Mouse (Mus musculus): ENCODE results near the gene Nol10.
"Not testable (repeated sequence)": the region's sequence is repeated elsewhere in the genome, so short reads cannot be mapped to it uniquely, and the experiment has no call there.

Nol10 gene

DNA sequence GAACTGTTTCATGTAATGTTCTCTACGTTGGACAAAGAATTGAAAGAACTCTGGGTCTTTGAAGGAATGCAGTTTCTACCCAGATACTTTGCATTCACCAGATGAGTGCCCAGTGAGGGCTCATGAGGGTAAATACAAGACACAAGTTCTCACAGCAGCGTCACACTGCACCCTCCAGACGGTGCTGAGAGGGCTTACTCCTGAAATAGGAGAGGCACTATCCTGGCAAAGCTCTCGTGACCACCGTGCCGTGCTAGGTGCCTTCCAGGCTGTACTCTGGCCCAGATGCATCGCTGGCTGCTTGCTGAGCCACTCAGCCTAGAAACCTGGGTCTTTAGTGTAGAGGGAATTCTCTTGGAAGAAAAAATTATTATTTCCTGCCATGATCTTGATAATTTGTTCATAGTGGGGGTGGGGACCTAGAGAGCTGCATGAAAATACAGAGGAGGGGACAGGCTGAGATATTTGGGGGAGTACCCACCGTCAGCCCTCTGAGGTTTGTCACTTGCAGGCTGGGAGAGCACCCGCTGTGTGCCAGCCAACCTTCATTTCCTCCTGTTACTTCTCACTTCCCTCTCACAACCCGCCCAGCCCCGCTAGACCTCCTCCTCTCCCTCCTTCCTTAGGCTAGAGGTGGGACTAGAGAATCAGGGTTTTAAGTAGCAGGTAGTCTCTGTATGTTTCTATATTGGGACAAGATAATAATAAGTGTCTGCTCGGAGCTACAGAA, 63.7 kb downstream of the Nol10 start:
- DNase-seq = no peak

DNA sequence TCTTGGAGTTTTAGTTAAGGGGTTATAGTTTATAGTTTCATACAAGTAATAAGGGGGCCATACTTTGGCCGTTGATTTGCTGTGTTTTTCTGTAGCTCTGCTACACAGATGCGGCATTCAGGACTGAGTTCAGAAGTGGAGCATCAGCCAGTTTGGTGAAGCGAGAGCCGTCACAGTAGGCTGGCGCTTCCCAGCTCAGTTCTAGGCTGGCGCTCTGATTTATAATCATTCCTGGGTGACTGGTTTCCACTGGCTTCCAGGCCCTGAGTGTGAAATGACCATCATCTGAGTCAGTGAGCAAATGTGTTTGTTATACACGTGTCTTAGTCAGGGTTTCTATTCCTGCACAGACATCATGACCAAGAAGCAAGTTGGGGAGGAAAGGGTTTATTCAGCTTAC, 66.5 kb downstream of the Nol10 start:
- DNase-seq = no peak

DNA sequence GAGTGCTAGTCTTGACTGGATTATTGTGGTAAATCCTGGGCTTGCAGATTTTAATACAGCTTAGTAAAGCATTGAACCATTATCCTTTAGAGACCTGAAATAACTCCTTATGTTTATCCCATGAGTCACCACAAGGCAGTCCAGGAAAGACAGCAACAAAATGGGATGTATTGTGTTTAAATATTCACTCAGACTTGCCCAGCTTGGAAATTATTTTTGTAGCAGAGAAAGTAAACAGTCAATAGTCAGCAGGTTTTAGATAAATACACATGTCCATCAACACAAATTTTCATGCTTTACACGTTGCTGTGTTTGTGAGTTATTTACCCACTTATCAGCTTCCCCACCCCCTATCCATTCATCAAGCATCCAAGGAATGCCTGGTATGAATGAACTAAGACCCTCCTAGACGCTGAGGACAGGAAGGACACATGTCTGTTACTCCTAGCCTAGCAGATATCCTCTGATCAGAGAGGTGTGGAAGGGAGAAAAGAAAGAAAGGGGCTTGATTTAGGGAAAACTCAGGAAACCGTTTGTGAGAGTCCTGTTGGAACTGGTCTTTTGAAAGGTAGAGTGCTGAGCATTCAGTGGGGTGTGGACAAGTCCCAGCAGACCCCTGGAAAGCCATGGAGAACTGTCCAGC, 72.0 kb downstream of the Nol10 start:
- DNase-seq = no peak

DNA sequence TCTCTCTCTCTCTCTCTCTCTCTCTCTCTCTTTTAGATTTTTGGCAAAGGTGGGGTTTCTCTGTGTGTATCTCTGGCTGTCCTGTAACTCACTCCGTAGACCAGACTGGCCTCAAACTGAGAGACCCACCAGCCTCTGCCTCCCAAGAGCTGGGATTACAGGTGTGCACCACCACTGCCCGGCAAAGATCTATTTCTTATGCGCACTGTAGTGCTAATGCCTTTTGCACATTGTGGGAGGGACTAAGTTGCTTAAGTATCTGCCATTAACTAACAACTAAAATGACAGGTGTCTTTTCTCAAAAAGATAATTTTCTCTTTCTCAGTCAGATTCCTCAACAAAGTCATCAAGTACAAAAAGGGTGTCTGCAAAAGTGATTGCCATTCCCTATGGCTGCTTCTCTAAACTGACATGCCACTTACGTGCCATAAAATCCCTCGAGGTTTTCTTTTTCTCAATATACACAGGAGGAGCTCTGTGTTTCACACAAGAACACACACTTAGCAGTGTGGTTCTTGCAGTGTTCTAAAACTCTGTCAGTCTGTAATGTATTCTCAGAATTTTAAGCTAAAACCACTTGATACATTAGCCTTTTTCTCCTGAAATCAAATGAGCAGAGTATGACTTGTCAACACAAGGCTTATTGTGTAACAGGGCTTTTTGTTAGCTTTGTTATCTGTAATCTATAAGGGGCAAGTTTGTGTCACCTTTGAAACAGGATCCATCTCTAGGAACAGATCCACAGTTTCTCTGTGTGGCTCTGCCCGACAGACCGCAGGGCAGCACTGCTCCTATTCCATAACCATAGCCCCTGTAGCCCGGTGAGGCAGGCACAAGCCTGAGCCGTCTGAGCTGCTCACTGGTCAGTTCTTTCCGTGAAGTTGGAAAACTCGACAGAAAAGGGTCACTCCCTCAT, 77.3 kb downstream of the Nol10 start:
- DNase-seq = no peak

DNA sequence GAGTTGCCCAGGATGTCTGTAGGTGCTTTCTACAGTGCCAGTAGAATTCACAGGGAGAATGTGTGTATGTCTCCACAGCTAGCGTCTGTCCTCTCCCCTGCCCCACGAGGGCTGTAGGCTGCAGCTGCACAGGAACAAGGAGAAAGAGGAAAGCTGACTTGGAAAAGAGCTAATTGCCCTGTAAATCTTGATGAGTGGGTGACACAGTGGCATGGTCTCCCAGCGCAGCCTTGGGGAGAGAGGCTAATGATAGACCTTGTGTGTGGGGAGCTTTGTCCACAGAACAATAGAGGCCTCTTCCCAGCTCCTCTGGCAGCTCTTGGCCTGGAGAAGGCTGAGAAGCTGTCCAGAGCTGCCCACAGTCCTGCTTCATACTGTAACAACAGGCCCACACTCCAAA, 78.5 kb downstream of the Nol10 start:
- no peak for DNase-seq

DNA sequence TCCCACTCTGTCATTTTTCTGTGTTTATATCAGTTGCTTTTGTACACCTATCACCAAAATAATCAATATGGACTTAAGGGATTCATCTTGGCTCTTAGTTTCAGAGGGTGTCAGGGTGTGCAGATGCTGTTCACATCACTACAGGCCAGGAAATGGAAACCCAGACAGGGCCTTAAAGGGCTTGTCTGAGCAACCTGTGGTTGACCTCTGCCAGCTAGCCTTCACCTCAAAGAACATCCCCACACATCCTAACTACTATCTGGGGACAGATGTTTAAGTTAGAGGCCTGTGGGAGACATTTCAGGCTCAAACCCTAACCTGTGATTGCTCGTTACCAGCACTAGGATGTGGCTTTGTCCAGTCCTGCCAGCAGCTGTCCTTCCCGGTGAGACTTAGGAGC, 82.3 kb downstream of the Nol10 start:
- no peak for DNase-seq

DNA sequence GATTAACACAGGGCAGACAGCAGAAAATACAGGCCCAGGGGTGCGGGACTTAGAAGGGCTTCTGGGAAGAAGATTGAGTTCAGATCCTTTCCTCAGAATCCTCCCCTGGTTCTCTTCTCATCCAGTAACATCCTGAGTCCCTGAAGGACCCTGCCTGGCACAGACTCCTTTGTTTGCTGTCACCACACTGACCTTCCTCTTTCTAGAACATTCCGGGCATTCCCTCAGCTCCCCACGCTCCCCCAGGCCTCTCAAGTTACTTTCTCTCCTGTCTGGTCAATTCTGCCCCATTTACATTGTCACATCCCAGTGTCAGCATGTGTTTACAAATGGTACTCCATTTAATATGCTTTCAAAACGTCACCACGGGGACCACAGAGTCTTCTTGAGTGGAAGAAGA, 82.9 kb downstream of the Nol10 start:
- DNase-seq = no peak

DNA sequence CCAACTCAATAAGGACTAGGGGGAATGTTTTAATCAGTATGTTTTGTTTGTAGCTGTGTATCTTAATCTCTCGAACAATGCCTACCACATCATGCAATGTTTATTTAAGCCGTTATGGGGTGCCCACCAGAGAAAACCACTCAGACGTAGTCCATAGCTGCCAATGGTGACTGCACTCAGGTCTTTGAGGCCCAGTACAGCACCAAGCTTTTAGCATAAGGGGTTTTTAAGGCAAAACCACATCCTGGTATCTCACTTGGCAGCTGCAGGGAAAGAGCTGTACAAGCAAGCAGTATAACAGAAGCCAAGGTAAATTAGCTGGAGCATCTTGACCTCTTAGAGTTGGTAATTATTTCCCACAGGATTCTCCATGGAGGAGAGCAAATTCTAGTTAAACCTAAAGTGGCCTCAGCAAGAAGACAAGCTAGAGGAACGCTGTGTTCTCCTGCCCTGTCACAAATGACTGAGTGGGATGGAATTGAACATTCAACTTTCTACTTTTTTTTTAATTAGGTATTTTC, 83.6 kb downstream of the Nol10 start:
- peak; percentile 13 for DNase-seq

DNA sequence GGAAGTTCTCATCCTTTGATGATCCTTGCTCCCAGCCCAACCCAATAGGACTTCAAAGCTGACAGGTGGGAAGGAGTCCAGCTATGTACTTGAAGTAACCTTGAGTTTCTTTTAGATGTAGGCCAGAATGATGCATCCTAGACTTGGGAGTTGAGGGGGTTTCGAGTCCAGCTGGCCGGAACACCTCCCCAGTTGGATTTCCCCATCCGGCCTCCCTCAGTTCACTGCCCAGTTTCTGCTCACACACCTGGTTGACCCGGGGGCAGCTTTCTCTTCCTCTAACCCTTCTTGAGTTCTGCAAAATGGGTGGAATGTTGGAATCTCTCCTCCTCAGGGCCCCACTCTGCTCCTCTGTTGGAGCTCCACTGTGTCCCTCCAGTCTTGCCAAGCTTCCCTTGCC, 85.5 kb downstream of the Nol10 start:
- DNase-seq = no peak

DNA sequence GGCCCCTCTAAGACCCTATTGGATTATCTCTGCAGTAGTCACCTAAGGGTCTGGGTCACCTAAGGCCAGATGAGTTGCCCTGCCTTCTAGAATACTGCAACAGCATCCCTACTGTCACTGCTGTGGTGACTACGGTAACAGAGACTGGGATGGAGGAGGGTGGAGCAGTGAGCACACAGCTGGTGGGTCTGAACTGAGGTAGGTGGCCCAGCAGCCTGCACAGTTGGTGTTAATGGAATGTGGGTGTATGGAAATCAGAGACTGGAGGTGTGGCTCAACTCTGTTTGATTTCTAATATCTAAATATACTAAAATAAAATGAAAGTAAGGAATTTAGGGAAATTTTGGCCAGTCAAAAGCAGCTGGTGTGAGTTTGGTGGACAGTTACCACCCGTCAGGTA, 88.2 kb downstream of the Nol10 start:
- no peak for DNase-seq

DNA sequence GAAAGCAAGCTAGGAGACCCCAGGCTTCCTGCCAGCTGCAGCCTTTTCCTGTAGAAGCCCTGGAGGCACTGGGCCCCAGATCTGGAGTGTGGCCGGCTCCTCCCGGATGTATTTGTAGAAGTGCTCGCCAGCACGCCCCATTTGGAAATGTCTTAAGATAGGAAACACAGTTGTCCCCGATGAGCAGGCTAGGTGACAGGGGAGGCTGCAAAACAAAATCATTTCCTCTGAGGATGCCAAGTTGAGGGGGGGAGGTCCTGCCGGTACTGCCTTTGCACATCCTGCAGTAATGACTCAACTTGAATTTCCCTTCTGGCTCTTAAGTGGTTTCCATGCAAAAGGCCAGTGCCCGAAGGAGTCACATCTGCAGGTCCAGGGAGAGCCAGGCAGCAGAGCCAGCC, 92.0 kb downstream of the Nol10 start:
- DNase-seq = no peak

DNA sequence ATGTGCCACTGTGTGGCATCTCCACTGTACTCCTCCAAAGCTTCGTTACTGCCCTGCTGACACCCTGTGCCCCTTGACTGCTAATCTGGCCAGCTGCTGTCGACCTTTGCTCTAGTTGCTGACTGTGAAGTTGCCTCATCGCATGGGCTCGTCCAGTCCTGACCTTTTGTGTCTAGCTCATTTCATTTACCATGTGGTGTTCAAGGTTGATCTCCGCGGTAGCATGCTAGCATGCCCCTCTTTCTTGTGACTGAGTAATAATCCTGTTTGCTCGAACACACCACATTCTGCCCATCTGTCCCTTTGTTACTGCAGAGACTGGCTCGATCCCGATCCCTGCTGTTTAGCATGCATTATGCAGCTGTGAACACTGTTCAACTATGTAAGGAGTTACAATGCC, 93.2 kb downstream of the Nol10 start:
- no peak for DNase-seq

DNA sequence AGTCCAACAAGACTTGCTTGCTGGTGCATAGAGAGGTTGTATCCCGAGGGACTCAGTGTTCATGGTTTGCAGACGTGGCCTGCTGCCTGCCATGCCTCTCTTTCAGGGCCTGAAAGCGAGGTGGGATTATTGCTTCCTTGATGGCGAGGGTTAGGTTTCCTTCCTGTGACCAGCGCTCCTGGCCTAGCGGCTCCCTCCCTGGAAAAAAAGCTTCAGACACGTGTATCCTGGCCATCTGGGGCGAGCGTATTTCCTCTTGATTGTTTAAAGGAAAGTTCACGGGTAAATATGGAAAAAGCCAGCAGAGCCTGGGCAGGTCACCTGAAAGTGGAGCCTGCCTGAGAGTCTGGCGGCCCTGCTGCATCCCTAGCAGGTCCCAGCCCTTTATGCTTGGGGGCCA, 96.1 kb downstream of the Nol10 start:
- no peak for DNase-seq

DNA sequence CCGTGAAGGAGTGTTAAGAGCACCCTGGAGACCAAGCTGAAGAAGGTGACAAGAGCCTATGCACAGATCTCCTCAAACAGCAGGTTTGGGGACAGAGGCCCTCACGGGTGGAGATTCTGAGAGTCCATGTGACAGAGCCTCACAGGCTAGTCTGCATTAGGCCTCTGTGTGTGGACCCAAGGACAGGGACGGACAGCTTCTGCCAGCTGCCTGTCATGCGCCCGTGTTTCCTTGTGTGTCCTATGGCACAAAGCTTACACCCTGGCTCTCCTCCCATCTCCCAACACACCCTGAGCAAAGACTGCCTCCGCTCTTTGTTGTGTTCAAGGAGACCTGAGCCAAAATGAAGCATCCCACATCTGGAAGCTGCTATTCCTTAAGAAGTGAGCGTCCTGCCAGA, 97.0 kb downstream of the Nol10 start:
- DNase-seq = no peak

DNA sequence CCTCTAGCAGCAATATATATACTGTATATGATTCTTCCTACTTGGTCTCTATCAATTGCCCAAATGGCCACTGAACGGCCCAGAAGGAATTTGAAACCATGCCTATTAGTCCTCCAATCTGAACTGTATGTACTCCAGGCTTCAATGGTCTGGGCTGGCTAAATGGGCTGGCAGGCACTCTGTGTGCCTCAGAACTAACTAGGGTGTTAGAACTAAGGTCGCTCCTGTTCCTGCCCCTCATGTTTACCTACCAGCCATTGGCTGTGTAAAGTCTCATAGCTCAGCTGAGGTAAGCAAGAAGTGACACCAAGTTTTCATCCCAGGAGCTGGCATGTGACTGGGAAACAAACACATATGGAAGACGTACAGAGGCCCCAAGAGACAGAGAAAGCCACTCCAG, 100.5 kb downstream of the Nol10 start:
- DNase-seq = no peak

DNA sequence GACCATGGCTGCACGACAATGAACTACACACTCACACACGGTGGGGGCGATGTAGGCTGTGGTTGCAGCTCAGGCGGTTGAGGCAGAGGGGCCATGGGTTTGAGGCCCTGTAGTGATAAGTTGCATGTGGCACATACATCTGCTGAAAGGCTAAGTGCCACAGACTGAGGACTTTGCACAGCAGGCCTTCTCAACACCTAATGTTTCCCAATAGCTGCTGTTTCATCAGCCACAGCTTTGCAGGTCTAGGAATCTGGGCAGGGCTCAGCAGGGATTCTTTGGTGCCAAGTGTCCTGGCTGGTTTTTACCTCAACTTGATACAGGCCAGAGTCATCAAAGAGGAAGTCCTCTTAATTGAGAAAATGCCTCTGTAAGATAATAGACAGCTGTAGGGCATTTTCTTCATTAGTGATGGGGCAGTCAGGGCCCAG, 101.4 kb downstream of the Nol10 start:
- DNase-seq = no peak

DNA sequence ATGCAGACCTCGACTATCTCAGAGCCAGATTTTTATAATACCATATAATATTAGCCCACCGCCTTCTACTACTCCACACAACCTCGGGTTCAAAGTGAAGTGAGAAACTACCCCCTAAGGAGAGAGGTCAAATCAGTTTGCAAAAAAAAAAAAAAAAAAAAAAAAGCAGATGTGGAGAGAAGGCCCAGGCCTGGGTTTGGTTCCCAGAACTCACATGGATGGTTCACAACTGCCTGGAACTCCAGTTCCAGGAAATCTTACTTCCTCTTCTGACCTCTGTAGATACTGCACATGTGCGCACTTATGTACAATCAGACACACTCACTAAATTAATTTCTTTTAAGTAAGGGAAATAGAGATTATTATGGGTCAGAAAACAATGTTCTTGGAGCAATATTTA, 102.2 kb downstream of the Nol10 start:
- DNase-seq = no peak

DNA sequence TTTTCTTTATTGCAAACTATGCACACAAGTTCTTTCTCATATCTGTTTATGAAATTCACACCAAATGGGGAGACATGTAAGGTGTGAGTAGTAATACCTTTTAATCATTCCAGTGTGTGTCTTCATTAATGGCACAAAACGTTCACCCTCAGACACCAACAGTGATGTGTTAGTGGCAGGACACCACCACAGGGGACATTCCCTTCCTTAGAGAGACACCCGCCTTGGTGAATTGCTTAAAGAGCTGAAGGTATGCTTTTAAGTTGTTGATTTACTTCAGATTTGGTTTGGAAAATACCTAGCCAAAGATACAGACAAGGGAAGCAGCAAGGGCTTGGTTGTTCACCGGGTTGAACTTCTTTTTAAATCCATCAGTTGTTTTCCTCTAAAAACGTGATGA, 102.7 kb downstream of the Nol10 start:
- no peak for DNase-seq

DNA sequence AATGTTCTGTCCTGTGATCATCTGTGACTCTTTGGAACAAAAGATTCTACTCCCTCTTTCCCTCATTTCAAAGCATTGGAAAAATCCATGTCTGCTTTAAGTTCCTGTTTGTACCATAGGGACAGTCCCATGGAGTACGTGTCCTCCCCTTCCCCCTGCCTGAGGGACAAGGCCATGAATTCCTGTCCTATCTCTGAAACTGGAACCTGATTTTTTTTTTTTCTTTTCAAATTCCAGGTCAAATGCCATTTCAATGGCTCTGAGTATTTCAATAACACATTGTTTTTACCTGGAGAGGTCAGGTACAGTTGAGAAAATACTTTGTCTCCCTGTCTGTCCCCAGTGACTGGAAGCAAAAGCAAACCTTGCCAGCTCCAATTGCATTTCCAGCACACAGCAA, 104.0 kb downstream of the Nol10 start:
- DNase-seq = no peak

DNA sequence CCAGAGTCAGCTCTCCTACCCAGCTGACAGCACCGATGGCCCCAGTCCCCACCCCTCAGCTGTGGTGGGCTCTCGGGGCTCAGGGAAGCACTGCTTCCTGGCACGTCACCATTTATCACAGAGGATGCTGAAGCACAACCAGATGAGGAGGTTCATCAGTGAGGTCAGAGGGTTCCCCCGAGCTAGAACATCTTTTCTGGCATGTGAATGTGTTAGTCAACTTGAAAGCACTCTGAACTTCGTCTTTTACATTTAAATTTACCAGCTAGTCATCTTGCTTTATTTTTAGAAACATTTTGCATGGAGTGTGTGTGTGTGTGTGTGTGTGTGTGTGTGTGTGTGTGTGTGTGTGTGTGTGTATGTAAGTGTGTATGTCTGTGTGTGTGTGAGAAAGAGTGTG, 105.7 kb downstream of the Nol10 start:
- DNase-seq = no peak

DNA sequence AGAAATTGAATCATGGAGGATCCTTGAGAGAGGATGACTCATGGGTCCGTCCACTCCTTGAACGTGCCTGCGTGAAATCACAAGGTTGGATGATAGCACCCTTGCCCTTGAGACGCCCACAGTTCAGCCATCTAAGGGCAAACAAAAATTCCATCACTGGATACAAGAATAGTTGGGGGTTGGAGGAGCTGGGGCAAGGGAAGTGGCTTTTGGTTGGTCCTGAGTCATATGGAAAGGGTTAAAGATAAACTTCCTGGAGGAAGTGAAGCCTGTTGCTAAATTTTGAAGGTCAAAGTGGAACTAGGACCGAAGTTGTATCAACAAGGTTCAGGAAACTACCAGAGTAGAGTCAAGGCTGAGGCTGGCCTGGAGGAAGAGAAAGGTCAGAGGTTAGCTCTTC, 106.8 kb downstream of the Nol10 start:
- no peak for DNase-seq

DNA sequence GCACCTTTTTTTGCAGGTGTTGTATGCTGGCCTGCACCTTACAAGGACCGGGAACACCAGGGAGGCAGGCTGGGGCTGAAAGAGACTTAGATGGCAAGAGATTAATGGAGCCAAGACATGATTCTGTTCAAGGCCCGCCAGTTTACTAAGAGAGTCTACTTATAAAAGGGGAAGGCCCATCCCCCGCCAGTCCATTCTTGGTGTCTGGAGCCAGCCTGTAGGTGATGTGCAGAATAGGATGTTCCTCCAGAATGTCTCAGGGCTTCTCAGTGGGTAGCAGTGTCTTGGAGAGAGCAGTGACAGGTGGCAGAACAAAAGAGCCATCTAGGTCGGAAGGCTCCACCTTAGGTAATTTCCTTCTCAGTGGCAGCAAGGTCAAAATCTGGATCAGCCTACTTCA, 111.0 kb downstream of the Nol10 start:
- not testable (repeated sequence) for DNase-seq

DNA sequence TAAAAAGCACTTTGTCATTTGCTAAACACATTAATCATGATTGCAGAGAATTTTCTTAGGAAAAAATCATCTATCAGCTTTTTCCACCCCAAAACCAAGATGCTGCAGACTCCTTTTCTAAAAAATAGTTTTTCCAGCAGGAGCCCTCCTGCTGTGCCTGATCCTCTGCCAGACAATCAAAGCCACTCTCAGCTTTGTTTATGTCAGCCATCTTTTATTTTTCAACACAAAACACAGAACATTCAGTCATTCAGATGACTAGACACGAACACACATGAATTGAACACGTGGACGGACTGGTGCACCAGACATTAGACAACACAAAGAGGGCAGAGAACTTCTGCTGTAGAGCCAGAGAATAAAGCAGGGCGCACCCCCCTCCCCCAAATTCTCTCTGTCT, 115.4 kb downstream of the Nol10 start:
- DNase-seq = no peak

DNA sequence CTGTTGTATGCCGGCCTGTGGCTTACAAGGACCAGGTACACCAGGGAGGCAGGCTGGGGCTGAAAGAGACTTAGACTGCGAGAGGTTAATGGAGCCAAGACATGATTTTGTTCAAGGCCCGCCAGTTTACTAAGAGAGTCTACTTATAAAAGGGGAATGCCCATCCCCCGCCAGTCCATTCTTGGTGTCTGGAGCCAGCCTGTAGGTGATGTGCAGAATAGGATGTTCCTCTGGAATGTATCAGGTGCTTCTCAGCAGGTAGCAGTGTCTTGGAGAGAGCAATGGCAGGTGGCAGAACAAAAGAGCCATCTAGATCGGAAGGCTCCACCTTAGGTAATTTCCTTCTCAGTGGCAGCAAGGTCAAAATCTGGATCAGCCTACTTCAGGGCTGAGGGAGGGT, 116.3 kb downstream of the Nol10 start:
- not testable (repeated sequence) for DNase-seq
